Mouse (Mus musculus) lung, embryonic 16.5 days (tissue): Measurements from ENCODE around the gene Carhsp1. TPM values are rescaled to one million over a fixed set of nuclear protein-coding genes. Genes with fewer than 3 reads are reported as not detected.

Experiments
- ATAC-seq: fragments of 200-750 bp; cut with Nextera tagmentation; 2 replicates; pipeline ENCODE4 v1.8.0; 2017; ENCODE audit warnings: low read depth, mild to moderate bottlenecking, moderate library complexity
- H3K27ac ChIP-seq: fragments of 300-500 bp; sonication (generic); 2 replicates; pipeline ENCODE4 v1.5.1; 2014; ENCODE audit warnings: mild to moderate bottlenecking, control low read depth, low read length
- H3K27me3 ChIP-seq: fragments of 300-500 bp; sonication (generic); 2 replicates; pipeline ENCODE4 v1.6.1; 2014; ENCODE audit warnings: low read depth, low read length, mixed read lengths; ENCODE audit not compliant: control insufficient read depth, insufficient read depth
- H3K36me3 ChIP-seq: fragments of 300-500 bp; sonication (generic); 2 replicates; pipeline ENCODE4 v1.6.1; 2014; ENCODE audit warnings: low read length; ENCODE audit not compliant: control insufficient read depth, insufficient read depth
- H3K4me1 ChIP-seq: fragments of 300-500 bp; sonication (generic); replicated peaks from 2 replicates; pipeline ENCODE4 v1.6.1; 2014; ENCODE audit warnings: low read length, mixed read lengths; ENCODE audit not compliant: control insufficient read depth, insufficient read depth
- H3K4me2 ChIP-seq: fragments of 300-500 bp; sonication (generic); 2 replicates; pipeline ENCODE4 v1.6.1; 2014; ENCODE audit warnings: low read depth, low read length, control low read depth
- H3K4me3 ChIP-seq: fragments of 300-500 bp; sonication (generic); 2 replicates; pipeline ENCODE4 v1.5.1; 2014; ENCODE audit warnings: mild to moderate bottlenecking, low read length, control low read depth
- H3K9ac ChIP-seq: fragments of 300-500 bp; sonication (generic); 2 replicates; pipeline ENCODE4 v1.6.1; 2014; ENCODE audit warnings: low read length, control low read depth
- H3K9me3 ChIP-seq: fragments of 300-500 bp; sonication (generic); 2 replicates; pipeline ENCODE4 v1.6.1; 2016; ENCODE audit warnings: low read length; ENCODE audit not compliant: control insufficient read depth
- WGBS: fragments of 180-500 bp; shearing (Covaris S2); extraction: QIAGEN DNeasy Blood & Tissue Kit; methylation state at CpG from one replicate; pipeline ENCODE4 v1.1.7; 2014; 5-methylcytosine and 5-hydroxymethylcytosine counted together
- polyA plus RNA-seq: library from polyadenylated mRNA; unstranded; fragments of >200 nt; fragmentation: Nextera tagmentation; extraction: Ambion mirVana; gene quantifications from 2 replicates; pipeline ENCODE4 v1.2.1, GENCODE M21; 2015

Carhsp1 gene
- 96.4 and 97.7 TPM in 2 replicates for polyA plus RNA-seq

DNA sequence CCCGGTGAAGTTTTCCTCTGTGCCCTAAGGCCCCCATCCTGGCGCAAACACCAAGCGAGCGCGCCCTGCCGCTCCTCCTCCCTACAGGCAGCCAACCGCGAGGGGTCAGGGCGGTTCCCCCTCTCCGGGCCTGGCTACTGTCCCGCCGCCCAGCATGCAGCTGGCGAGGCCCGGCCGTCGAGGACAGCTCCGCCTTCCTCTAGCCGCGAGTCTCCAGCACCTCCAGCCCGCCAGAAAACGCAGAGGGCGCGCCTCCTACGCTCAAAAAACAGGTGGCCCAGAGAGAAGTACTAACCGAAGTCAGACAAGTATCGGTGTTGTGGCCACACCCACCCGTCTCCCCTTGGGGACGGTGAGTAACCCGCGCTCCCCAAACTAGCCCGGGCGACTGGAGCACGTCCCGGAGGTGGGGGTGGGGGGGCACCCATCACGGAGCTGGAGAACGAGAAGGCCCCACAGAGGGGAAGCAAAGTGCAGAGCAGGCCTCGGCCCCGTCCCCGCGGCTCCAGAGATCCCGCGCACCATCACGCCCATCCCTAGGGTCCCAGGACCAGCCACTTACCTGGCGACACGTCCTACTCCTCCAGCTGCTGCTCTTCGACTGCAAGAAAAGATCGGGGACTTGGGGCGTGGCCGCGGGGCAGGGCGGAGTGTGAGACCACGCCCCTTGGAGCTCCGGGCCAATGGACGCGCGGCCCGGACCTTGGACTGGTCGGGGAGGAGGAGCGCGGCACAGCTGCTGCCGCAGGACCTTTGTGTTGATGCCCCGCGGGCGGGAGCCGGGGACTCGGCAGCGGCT is at the start of gene Carhsp1:
Carhsp1 (minus strand) TSS at position 605 of the 799 bp plus-strand sequence.
- H3K9ac ChIP-seq, result peak within 1 kb of the TSS; percentile 76
- ATAC-seq, result peak; percentile 94
- H3K27me3 ChIP-seq, result peaks cover 6% of the 10 kb centered on the region; the same call in 1 of the 2 replicates
- H3K4me2 ChIP-seq, result peak within 1 kb of the TSS; percentile 70
- H3K36me3 ChIP-seq, result no peaks in the 10 kb centered on the region
- WGBS, result under 1% methylated on average over 67 of the region's 67 CpGs
- peaks cover 27% of the 10 kb centered on the region for H3K4me1 ChIP-seq
- H3K27ac ChIP-seq, result peak within 1 kb of the TSS; percentile 89
- no peaks in the 10 kb centered on the region for H3K9me3 ChIP-seq
- H3K4me3 ChIP-seq, result peak within 1 kb of the TSS; percentile 72

DNA sequence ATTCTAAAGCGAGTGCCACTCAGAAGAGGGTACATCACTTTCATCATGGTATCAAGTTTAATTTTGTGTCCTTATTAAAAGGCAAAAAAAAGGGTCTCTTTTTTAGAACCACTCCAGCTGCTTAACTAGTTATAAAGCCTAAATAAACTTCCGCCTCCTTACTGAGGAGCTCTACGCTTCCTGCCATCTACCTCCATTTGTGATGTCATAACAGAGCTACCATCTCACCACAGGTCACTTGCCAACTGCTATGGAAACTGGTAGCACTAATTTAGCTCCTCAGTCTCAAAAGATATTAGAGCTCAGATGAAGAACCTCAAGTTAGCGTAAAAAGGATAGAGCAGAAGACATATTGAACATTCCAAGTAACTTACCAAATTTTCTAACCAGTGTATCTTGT is 48.5 kb upstream of the Carhsp1 start:
- H3K36me3 ChIP-seq, result peaks cover 2% of the 10 kb centered on the region
- H3K27me3 ChIP-seq, result no peaks in the 10 kb centered on the region
- H3K4me3 ChIP-seq, result no peak overlapping the region
- no peaks in the 10 kb centered on the region for H3K9me3 ChIP-seq
- no peak overlapping the region for H3K4me2 ChIP-seq
- H3K9ac ChIP-seq, result no peak overlapping the region
- ATAC-seq, result no peak
- peaks cover 5% of the 10 kb centered on the region; the same call in 1 of the 2 replicates for H3K4me1 ChIP-seq
- 83% methylated on average over 4 of the region's 4 CpGs for WGBS
- H3K27ac ChIP-seq, result no peak overlapping the region

DNA sequence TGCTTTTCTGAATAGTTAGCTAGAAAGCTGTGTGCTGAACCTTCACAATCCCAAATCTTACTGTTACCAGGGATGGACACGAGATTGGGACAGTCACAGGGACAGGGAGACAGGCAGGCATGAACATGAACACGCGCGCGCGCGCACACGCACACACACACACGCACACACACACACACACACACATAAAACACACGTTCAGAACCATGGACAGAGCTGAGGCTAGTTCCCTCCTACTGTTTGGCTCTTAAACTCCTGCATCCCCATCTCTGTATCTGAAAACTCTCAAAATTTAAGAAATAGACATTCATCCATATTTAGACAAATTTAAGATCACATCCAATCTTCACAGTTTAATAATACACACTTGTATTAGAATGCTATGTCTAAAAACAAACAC is 45.8 kb upstream of the Carhsp1 start:
- H3K9me3 ChIP-seq, result no peaks in the 10 kb centered on the region
- H3K27ac ChIP-seq, result no peak overlapping the region
- 90% methylated on average over 10 of the region's 10 CpGs for WGBS
- peaks cover 8% of the 10 kb centered on the region; the same call in 1 of the 2 replicates for H3K4me1 ChIP-seq
- H3K36me3 ChIP-seq, result peaks cover 13% of the 10 kb centered on the region
- no peak for ATAC-seq
- H3K4me2 ChIP-seq, result no peak overlapping the region
- H3K27me3 ChIP-seq, result no peaks in the 10 kb centered on the region
- no peak overlapping the region for H3K9ac ChIP-seq
- no peak overlapping the region for H3K4me3 ChIP-seq

DNA sequence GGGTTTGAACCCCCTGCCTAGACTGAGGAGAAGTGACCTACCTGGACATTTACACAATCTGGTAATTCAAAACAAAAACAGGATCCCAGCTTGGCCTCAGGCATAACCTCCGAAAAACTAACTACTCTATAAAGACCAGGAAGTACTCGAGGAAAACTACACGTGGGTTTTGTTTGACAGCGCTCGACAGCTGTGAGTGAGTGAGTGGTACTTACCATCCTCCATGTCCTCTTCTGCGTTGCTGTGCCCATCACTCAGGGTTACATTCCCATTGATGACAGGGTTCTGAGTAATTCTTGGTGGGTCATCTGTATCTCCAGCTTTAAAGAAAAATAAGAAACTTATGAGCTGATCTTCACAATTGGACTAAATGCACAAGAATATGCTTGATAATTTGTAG is 44.3 kb upstream of the Carhsp1 start:
- Histone ChIP-seq H3K4me3 (no peak overlapping the region), H3K36me3 (peaks cover 24% of the 10 kb centered on the region), H3K4me1 (peaks cover 8% of the 10 kb centered on the region; the same call in 1 of the 2 replicates), H3K4me2 (no peak overlapping the region), H3K27me3 (no peaks in the 10 kb centered on the region), H3K9me3 (no peaks in the 10 kb centered on the region), H3K27ac (no peak overlapping the region), H3K9ac (no peak overlapping the region)
- 35% methylated on average over 6 of the region's 6 CpGs for WGBS
- ATAC-seq, result no peak

DNA sequence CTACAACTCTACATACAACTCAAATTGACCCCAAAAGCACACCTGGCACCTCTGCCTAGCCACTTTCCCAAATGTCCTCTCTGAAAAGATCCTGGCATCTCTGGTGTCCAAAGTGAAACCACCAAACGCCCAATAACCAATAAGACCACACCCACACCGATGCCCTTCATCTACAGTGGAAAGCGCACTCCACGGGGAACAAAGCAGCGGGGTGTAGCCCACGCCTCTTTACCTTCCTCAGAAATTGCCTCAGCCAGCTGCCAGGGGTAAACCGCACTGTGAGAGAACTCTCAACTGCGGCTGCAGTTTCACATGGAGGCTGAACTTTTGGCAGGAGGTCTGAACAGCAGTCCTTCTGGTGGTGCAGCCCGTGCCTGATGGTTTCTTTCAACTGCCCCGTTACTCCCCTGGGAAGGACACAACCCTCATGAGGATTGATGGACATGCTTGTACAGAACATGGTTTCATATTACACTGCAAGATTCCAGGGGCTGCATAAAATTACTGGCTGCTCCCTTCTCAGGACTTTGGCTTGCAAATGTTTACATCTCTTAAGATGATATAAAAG is 43.6 kb upstream of the Carhsp1 start:
- peak; percentile 61 for ATAC-seq
- Histone ChIP-seq H3K9ac (no peak overlapping the region), H3K4me2 (no peak overlapping the region), H3K27ac (no peak overlapping the region), H3K4me3 (no peak overlapping the region), H3K36me3 (peaks cover 27% of the 10 kb centered on the region), H3K4me1 (peaks cover 8% of the 10 kb centered on the region; the same call in 1 of the 2 replicates), H3K9me3 (no peaks in the 10 kb centered on the region), H3K27me3 (no peaks in the 10 kb centered on the region)
- 59% methylated on average over 10 of the region's 10 CpGs for WGBS

DNA sequence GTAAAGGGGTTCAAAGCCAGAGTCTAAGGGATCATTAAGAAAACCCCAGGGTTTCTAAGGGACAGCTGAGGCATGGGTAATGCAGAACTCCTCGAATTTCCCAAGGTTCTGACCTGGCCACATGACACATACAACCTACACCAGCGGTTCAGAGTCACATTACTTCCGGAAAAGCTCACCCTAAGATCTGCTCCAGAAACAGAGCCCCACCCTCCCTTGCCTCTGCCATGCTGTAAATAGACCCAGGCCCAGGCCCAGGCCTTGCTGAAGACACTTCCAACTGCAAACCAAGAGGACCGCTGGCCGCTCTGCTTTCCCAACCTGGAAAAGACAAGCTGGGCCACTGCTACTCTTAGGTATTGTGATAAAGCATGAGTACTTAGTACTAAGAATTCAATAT is 42.9 kb upstream of the Carhsp1 start:
- no peaks in the 10 kb centered on the region for H3K9me3 ChIP-seq
- H3K27ac ChIP-seq, result no peak overlapping the region
- no peak overlapping the region for H3K4me2 ChIP-seq
- ATAC-seq, result no peak
- 87% methylated on average over 5 of the region's 5 CpGs for WGBS
- H3K4me3 ChIP-seq, result no peak overlapping the region
- H3K4me1 ChIP-seq, result peaks cover 5% of the 10 kb centered on the region; the same call in 1 of the 2 replicates
- H3K36me3 ChIP-seq, result peaks cover 32% of the 10 kb centered on the region
- no peak overlapping the region for H3K9ac ChIP-seq
- no peaks in the 10 kb centered on the region for H3K27me3 ChIP-seq

DNA sequence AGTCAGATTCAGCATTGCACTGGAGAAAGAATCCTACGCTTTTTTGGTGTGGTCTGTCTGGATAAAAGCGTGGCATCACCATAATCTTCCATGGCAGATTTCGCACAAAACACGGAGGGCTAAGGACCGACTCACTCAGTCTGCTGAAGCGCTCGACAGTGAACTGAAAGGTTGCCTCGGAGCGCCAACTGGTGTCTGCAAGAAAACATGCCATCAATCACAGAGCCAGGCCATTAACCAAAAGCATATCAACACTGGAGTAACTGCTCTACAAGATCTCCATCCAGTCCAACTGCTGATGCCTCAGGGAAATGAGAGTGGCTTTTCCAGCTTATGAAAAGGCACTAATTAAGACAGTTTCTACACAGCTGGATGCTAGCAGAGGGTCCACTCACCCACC is 40.0 kb upstream of the Carhsp1 start:
- no peaks in the 10 kb centered on the region for H3K9me3 ChIP-seq
- no peak overlapping the region for H3K9ac ChIP-seq
- no peak overlapping the region for H3K4me3 ChIP-seq
- no peak overlapping the region for H3K27ac ChIP-seq
- WGBS, result 77% methylated on average over 9 of the region's 9 CpGs
- no peak overlapping the region for H3K4me2 ChIP-seq
- H3K27me3 ChIP-seq, result no peaks in the 10 kb centered on the region
- ATAC-seq, result no peak
- peaks cover 3% of the 10 kb centered on the region; the same call in 1 of the 2 replicates for H3K4me1 ChIP-seq
- peaks cover 46% of the 10 kb centered on the region for H3K36me3 ChIP-seq

DNA sequence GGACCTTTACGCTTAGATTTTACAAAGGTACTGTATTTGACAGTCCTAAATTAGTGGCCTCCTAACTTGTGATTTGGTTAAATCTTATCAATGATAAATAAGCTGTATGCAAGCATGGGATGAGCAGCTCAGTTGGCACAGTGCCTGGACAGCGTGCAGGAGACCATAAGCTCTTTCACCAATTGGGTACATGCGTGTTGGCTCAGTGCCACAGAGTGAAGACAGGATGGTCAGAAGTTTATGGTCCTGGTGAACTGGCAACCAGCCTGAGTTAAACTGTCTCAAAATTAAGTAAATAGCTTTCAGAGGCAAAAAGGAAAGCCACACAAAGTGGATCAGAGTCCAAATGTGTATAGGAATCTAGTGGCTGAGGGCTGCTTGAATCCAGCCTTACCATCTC is 28.6 kb upstream of the Carhsp1 start:
- Histone ChIP-seq H3K27me3 (no peaks in the 10 kb centered on the region), H3K27ac (no peak overlapping the region), H3K9ac (no peak overlapping the region), H3K4me3 (no peak overlapping the region), H3K9me3 (no peaks in the 10 kb centered on the region), H3K4me1 (no peaks in the 10 kb centered on the region), H3K4me2 (no peak overlapping the region), H3K36me3 (peaks cover 76% of the 10 kb centered on the region)
- ATAC-seq, result no peak
- 66% methylated on average over 3 of the region's 3 CpGs for WGBS

DNA sequence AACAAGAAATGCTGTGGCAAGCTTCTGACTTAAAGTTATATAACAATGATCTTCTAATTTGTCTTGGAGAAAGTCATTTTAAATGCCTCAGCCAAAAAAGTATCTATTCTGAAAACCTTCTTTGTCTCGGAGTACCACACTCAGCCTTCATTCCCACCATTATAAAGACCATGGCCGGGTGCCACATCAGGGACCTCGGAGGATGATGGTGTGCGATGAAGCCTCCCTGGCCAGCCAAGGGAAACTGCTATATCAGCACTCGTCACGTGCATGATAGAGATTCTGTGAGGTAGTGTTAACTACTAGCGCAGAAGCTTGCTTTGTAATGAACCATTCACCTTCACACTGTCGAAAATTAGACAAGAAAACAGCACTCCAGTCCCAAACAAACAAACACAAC is 27.6 kb upstream of the Carhsp1 start:
- Histone ChIP-seq H3K9ac (no peak overlapping the region), H3K4me3 (no peak overlapping the region), H3K9me3 (no peaks in the 10 kb centered on the region), H3K36me3 (peaks cover 75% of the 10 kb centered on the region), H3K4me2 (no peak overlapping the region), H3K4me1 (no peaks in the 10 kb centered on the region), H3K27ac (no peak overlapping the region), H3K27me3 (no peaks in the 10 kb centered on the region)
- no peak for ATAC-seq
- WGBS, result 86% methylated on average over 8 of the region's 8 CpGs
